Mouse (Mus musculus): ENCODE measurements around the gene Vdac1.
"Not testable (repeated sequence)": the region's sequence is repeated elsewhere in the genome, so short reads cannot be mapped to it uniquely, and the experiment has no call there.

Vdac1 gene

GRCm38 (mm10) chr11:52343162-52343561, 17.5 kb upstream of the Vdac1 start:
- peak; percentile 91 for DNase-seq (ENCODE audit: low read depth, low spot score)

- no peak for DNase-seq (ENCODE audit: low read depth, low spot score)
These were observed 15.5 kb upstream of the Vdac1 start for GRCm38 (mm10) chr11:52344991-52345777.

- DNase-seq (ENCODE audit: low read depth, low spot score), result peak; percentile 96
These were observed 14.6 kb upstream of the Vdac1 start for GRCm38 (mm10) chr11:52345939-52346634.

- no peak for DNase-seq (ENCODE audit: low read depth, low spot score)
These were observed 14.0 kb upstream of the Vdac1 start for GRCm38 (mm10) chr11:52346635-52347005.

- DNase-seq (ENCODE audit: low read depth, low spot score), result no peak
These were observed 12.5 kb upstream of the Vdac1 start for GRCm38 (mm10) chr11:52348156-52348555.

GRCm38 (mm10) chr11:52348724-52349123, 11.9 kb upstream of the Vdac1 start:
- no peak for DNase-seq (ENCODE audit: low read depth, low spot score)

- DNase-seq (ENCODE audit: low read depth, low spot score), result peak; percentile 66
These were observed 9.7 kb upstream of the Vdac1 start for GRCm38 (mm10) chr11:52350924-52351323.

GRCm38 (mm10) chr11:52352271-52352670, 8.4 kb upstream of the Vdac1 start:
- DNase-seq (ENCODE audit: low read depth, low spot score), result no peak

- no peak for DNase-seq (ENCODE audit: low read depth, low spot score)
These were observed 6.0 kb upstream of the Vdac1 start for GRCm38 (mm10) chr11:52354644-52355043.

- no peak for DNase-seq (ENCODE audit: low read depth, low spot score)
These were observed 5.1 kb upstream of the Vdac1 start for GRCm38 (mm10) chr11:52355601-52356000.

GRCm38 (mm10) chr11:52357091-52357490, 3.6 kb upstream of the Vdac1 start:
- not testable (repeated sequence) for DNase-seq (ENCODE audit: low read depth, low spot score)

GRCm38 (mm10) chr11:52358520-52358919, 2.1 kb upstream of the Vdac1 start:
- peak; percentile 69 for DNase-seq (ENCODE audit: low read depth, low spot score)

- DNase-seq (ENCODE audit: low read depth, low spot score), result peak; percentile 82
These were observed 782 bp upstream of the Vdac1 start for GRCm38 (mm10) chr11:52359686-52360470.

- DNase-seq (ENCODE audit: low read depth, low spot score), result peak; percentile 41
These were observed 744 bp downstream of the Vdac1 start for GRCm38 (mm10) chr11:52361287-52361921.

- DNase-seq (ENCODE audit: low read depth, low spot score), result no peak
These were observed 3.7 kb downstream of the Vdac1 start for GRCm38 (mm10) chr11:52364376-52364775.

- peak; percentile 75 for DNase-seq (ENCODE audit: low read depth, low spot score)
These were observed 4.5 kb downstream of the Vdac1 start for GRCm38 (mm10) chr11:52365143-52365542.

GRCm38 (mm10) chr11:52366358-52366757, 5.7 kb downstream of the Vdac1 start:
- no peak for DNase-seq (ENCODE audit: low read depth, low spot score)

- peak; percentile 20 for DNase-seq (ENCODE audit: low read depth, low spot score)
These were observed 7.7 kb downstream of the Vdac1 start for GRCm38 (mm10) chr11:52368176-52368985.

- peak; percentile 69 for DNase-seq (ENCODE audit: low read depth, low spot score)
These were observed 8.8 kb downstream of the Vdac1 start for GRCm38 (mm10) chr11:52369252-52370134.

- DNase-seq (ENCODE audit: low read depth, low spot score), result no peak
These were observed 9.4 kb downstream of the Vdac1 start for GRCm38 (mm10) chr11:52370135-52370452.
